Mouse (Mus musculus): Measurements from ENCODE around the gene Crim1.

- TF ChIP-seq GATA1 (IDR thresholded peaks at IDR 0.05; ENCODE audit: borderline replicate concordance, low read length), result no peak
- TF ChIP-seq FLI1 (IDR thresholded peaks at IDR 0.05; ENCODE audit: low read length), result no peak
Measured at GRCm38 (mm10) chr17:78373849-78374248, 173.8 kb downstream of the Crim1 start.
